Mouse (Mus musculus) MEL (cell line): ENCODE results near the gene Ltk. TPM values are rescaled to one million over a fixed set of nuclear protein-coding genes. Genes with fewer than 3 reads are reported as not detected.
A peak's percentile ranks its signal among the peaks of the same experiment; 100 is the strongest.

ENCODE experiments used
- DNase-seq: peaks from one replicate; pipeline ENCODE4 v3.0.0; 2011; ENCODE audit warnings: low read depth, low spot score
- H3K27ac ChIP-seq: 2 replicates; pipeline ENCODE4 v1.5.1; 2012; ENCODE audit warnings: low read depth, mild to moderate bottlenecking, control low read depth, low read length, moderate library complexity; ENCODE audit not compliant: control insufficient read depth
- H3K27me3 ChIP-seq, 2 experiments: fragments of 150-350 bp in 1 of 2; sonication (generic) in 1 of 2; 2 replicates each; pipeline ENCODE4 v1.6.1; 2012; ENCODE audit warnings: low read length in 2 of 2, mild to moderate bottlenecking in 2 of 2, improper control_type of control experiment in 1 of 2, moderate library complexity in 1 of 2; ENCODE audit not compliant: insufficient read depth in 2 of 2, control insufficient read depth in 1 of 2
- H3K36me3 ChIP-seq, 2 experiments: 2 replicates each; pipeline ENCODE4 v1.6.1; 2012 to 2014; ENCODE audit warnings: low read length in 2 of 2, improper control_type of control experiment in 1 of 2, inconsistent platforms in 1 of 2, mild to moderate bottlenecking in 1 of 2; ENCODE audit not compliant: insufficient read depth in 2 of 2, control insufficient read depth in 1 of 2
- H3K4me1 ChIP-seq, 2 experiments: fragments of 150-350 bp in 1 of 2; sonication (generic) in 1 of 2; 2 replicates each; pipeline ENCODE4 v1.6.1; 2012; ENCODE audit warnings: low read length in 2 of 2, improper control_type of control experiment in 1 of 2, mild to moderate bottlenecking in 1 of 2; ENCODE audit not compliant: insufficient read depth in 2 of 2, control insufficient read depth in 1 of 2
- H3K4me3 ChIP-seq, 2 experiments: fragments of 150-350 bp in 1 of 2; sonication (generic) in 1 of 2; 2 replicates each; pipeline ENCODE4 v1.5.1; 2012; ENCODE audit warnings: low read depth in 2 of 2, low read length in 2 of 2, mild to moderate bottlenecking in 2 of 2, moderate library complexity in 2 of 2, control low read depth in 1 of 2, improper control_type of control experiment in 1 of 2; ENCODE audit not compliant: control insufficient read depth in 1 of 2, insufficient read depth in 1 of 2
- H3K79me2 ChIP-seq: 2 replicates; pipeline ENCODE4 v1.6.1; 2012; ENCODE audit warnings: mild to moderate bottlenecking, low read length, moderate library complexity; ENCODE audit not compliant: control insufficient read depth, poor library complexity, insufficient read depth
- H3K9ac ChIP-seq: 2 replicates; pipeline ENCODE4 v1.6.1; 2012; ENCODE audit warnings: low read depth, mild to moderate bottlenecking, control low read depth, low read length, moderate library complexity; ENCODE audit not compliant: control insufficient read depth, poor library complexity, severe bottlenecking
- H3K9me3 ChIP-seq: fragments of 150-350 bp; sonication (generic); replicated peaks from 2 replicates; pipeline ENCODE4 v1.6.1; 2012; ENCODE audit warnings: mild to moderate bottlenecking, low read length, improper control_type of control experiment, moderate library complexity; ENCODE audit not compliant: insufficient read depth
- CHD1 ChIP-seq: IDR thresholded peaks from 2 replicates; pipeline ENCODE4 v1.6.1; 2012; ENCODE audit warnings: low read depth, mild to moderate bottlenecking, inconsistent platforms, low read length, improper control_type of control experiment
- CTCF ChIP-seq, 3 experiments: IDR thresholded peaks in 2 of 3; conservative IDR thresholded peaks in 1 of 3; 2 replicates each; pipeline ENCODE4 v1.5.1; 2011 to 2012; ENCODE audit warnings: low read length in 3 of 3, low read depth in 2 of 3, mild to moderate bottlenecking in 2 of 3, improper control_type of control experiment in 1 of 3, inconsistent platforms in 1 of 3, mixed read lengths in 1 of 3, moderate library complexity in 1 of 3; ENCODE audit not compliant: control insufficient read depth in 1 of 3, insufficient read depth in 1 of 3, poor library complexity in 1 of 3, severe bottlenecking in 1 of 3
- E2F4 ChIP-seq: IDR thresholded peaks from 2 replicates; pipeline ENCODE4 v1.6.1; 2011; ENCODE audit warnings: low read depth, low read length, improper control_type of control experiment, borderline replicate concordance
- ELF1 ChIP-seq: IDR thresholded peaks from 2 replicates; pipeline ENCODE4 v1.6.1; 2014; ENCODE audit warnings: low read depth, mild to moderate bottlenecking, inconsistent platforms, low read length, improper control_type of control experiment, moderate library complexity
- ETS1 ChIP-seq: IDR thresholded peaks from 2 replicates; pipeline ENCODE4 v1.6.1; 2012; ENCODE audit warnings: low read depth, mild to moderate bottlenecking, inconsistent platforms, low read length, improper control_type of control experiment, moderate library complexity
- GABPA ChIP-seq: IDR thresholded peaks from 2 replicates; pipeline ENCODE4 v1.6.1; 2012; ENCODE audit warnings: low read depth, mild to moderate bottlenecking, inconsistent platforms, low read length, improper control_type of control experiment, moderate library complexity
- KAT2A ChIP-seq: conservative IDR thresholded peaks from 2 replicates; pipeline ENCODE4 v1.6.1; 2012; ENCODE audit warnings: low read depth, low read length, improper control_type of control experiment, inconsistent platforms
- MAFK ChIP-seq: IDR thresholded peaks from 2 replicates; pipeline ENCODE4 v1.6.1; 2011; ENCODE audit warnings: low read depth, mild to moderate bottlenecking, low read length, improper control_type of control experiment, borderline replicate concordance
- MAX ChIP-seq: IDR thresholded peaks from 2 replicates; pipeline ENCODE4 v1.6.1; 2011; ENCODE audit warnings: low read length, improper control_type of control experiment
- POLR2AphosphoS2 ChIP-seq: IDR thresholded peaks from 2 replicates; pipeline ENCODE4 v1.6.1; 2011; ENCODE audit warnings: low read length, improper control_type of control experiment
- POLR2AphosphoS5 ChIP-seq: IDR thresholded peaks from 2 replicates; pipeline ENCODE4 v1.6.1; 2012; ENCODE audit warnings: low read depth, borderline replicate concordance, mild to moderate bottlenecking, inconsistent platforms, low read length, moderate library complexity, mixed read lengths
- RAD21 ChIP-seq: IDR thresholded peaks from 2 replicates; pipeline ENCODE4 v1.6.1; 2011; ENCODE audit warnings: mild to moderate bottlenecking, low read depth, low read length, improper control_type of control experiment
- RCOR1 ChIP-seq: IDR thresholded peaks from 2 replicates; pipeline ENCODE4 v1.6.1; 2012; ENCODE audit warnings: low read depth, mild to moderate bottlenecking, inconsistent platforms, low read length, improper control_type of control experiment
- SIN3A ChIP-seq: IDR thresholded peaks from 2 replicates; pipeline ENCODE4 v1.6.1; 2012; ENCODE audit warnings: low read length, improper control_type of control experiment, inconsistent platforms
- SMC3 ChIP-seq: IDR thresholded peaks from 2 replicates; pipeline ENCODE4 v1.6.1; 2011; ENCODE audit warnings: low read depth, low read length, improper control_type of control experiment
- TBP ChIP-seq: IDR thresholded peaks from 2 replicates; pipeline ENCODE4 v1.8.0; 2011; ENCODE audit warnings: low read depth, low read length, improper control_type of control experiment
- ZKSCAN1 ChIP-seq: IDR thresholded peaks from 2 replicates; pipeline ENCODE4 v1.6.1; 2012; ENCODE audit warnings: low read depth, mild to moderate bottlenecking, inconsistent platforms, low read length, improper control_type of control experiment, moderate library complexity
- polyA plus RNA-seq, 2 experiments: library from polyadenylated mRNA; stranded (reverse) in 1 of 2; unstranded in 1 of 2; fragments of >175 nt in 1 of 2; fragments of >200 nt in 1 of 2; gene quantifications; 2 replicates each; pipeline versions ENCODE4 v1.2.1 to v1.2.4; 2012; ENCODE audit warnings: low replicate concordance in 2 of 2, low read depth in 1 of 2; ENCODE audit not compliant: insufficient read length in 2 of 2, insufficient read depth in 1 of 2, missing spikeins in 1 of 2
- total RNA-seq: library from RNA; depleted of rRNA; stranded (reverse); fragments of 300-350 nt; gene quantifications from 2 replicates; pipeline ENCODE4 v1.2.3, GENCODE M21; 2012

Ltk gene
- total and polyA plus RNA-seq, 3 experiments = 0.23 to 2.5 TPM; not detected in 1

- Histone ChIP-seq H3K27me3 (no peaks in the 10 kb centered on the region), H3K4me1 (peaks cover 0 to 3% of the 10 kb centered on the region in 2 experiments; a peak in 1 of 4 replicates), H3K79me2 (peaks cover 3% of the 10 kb centered on the region; the same call in 1 of the 2 replicates), H3K9me3 (no peaks in the 10 kb centered on the region), H3K36me3 (no peaks in the 10 kb centered on the region; a peak in 1 of 4 replicates), H3K27ac (no peak overlapping the region), H3K4me3 (no peak overlapping the region), H3K9ac (no peak overlapping the region)
- peak; percentile 50 for DNase-seq
- peak; percentile 22 for TF ChIP-seq RAD21
- no peak for TF ChIP-seq KAT2A
- TF ChIP-seq CTCF (IDR thresholded peaks at IDR 0.05 in 2 of 3, conservative IDR thresholded peaks at IDR 0.05 in 1 of 3; ENCODE audit: control insufficient read depth in 1 of 3, insufficient read depth in 1 of 3, low read depth in 2 of 3, low read length in 3 of 3, poor library complexity in 1 of 3, severe bottlenecking in 1 of 3) = peak in 2 of 3 experiments; percentile 31 to 55; a peak in 4 of 6 replicates
- peak; percentile 17; the same call in 1 of the 2 replicates for TF ChIP-seq SMC3
Measured at GRCm38 (mm10) chr2:119745281-119745680, 14.9 kb downstream of the Ltk start.

GRCm38 (mm10) chr2:119744163-119745111 is 15.8 kb downstream of the Ltk start:
- TF ChIP-seq MAFK = no peak
- TF ChIP-seq SIN3A = no peak
- no peak for TF ChIP-seq ETS1
- no peak for TF ChIP-seq TBP
- TF ChIP-seq GABPA = no peak
- TF ChIP-seq ZKSCAN1 = no peak
- no peak for TF ChIP-seq POLR2AphosphoS5
- no peak for TF ChIP-seq POLR2AphosphoS2
- TF ChIP-seq ELF1 = no peak
- TF ChIP-seq CHD1 = no peak
- no peak for TF ChIP-seq RCOR1
- no peak for TF ChIP-seq MAX
- TF ChIP-seq E2F4 = no peak
- H3K27ac ChIP-seq = no peak overlapping the region
- peaks cover 0 to 3% of the 10 kb centered on the region in 2 experiments; a peak in 1 of 4 replicates for H3K4me1 ChIP-seq
- DNase-seq = no peak
- no peak overlapping the region for H3K4me3 ChIP-seq
- no peak overlapping the region for H3K9ac ChIP-seq
- no peaks in the 10 kb centered on the region for H3K27me3 ChIP-seq
- H3K9me3 ChIP-seq = no peaks in the 10 kb centered on the region
- H3K36me3 ChIP-seq = no peaks in the 10 kb centered on the region; a peak in 1 of 4 replicates
- peaks cover 3% of the 10 kb centered on the region; the same call in 1 of the 2 replicates for H3K79me2 ChIP-seq
